Mouse (Mus musculus) thymus, adult 2 months (tissue): Measurements from ENCODE around the gene Ntmt1.

Source experiments
- CTCF ChIP-seq: fragments of 200-500 bp; IDR thresholded peaks from 2 replicates; pipeline ENCODE4 v1.5.1; 2012; ENCODE audit warnings: mild to moderate bottlenecking, control low read depth, low read length, moderate library complexity, borderline replicate concordance; ENCODE audit not compliant: control insufficient read depth, poor library complexity, insufficient read depth; ENCODE audit errors: extremely low read depth
- POLR2A ChIP-seq: fragments of 200-500 bp; IDR thresholded peaks from 2 replicates; pipeline ENCODE4 v1.6.1; 2012; ENCODE audit warnings: mild to moderate bottlenecking, low read length, control low read depth, moderate library complexity; ENCODE audit not compliant: control insufficient read depth, poor library complexity, insufficient read depth; ENCODE audit errors: extremely low read depth

- TF ChIP-seq POLR2A = no peak
- no peak for TF ChIP-seq CTCF
Observed at GRCm38 (mm10) chr2:30779241-30779640, 28.4 kb upstream of the Ntmt1 start.
